Mouse (Mus musculus) kidney, postnatal 10 days (tissue): ENCODE results near the gene Higd1c.
"Not testable (repeated sequence)": the region's sequence is repeated elsewhere in the genome, so short reads cannot be mapped to it uniquely, and the experiment has no call there.

Experiments used
- DNase-seq: peaks from one replicate; pipeline ENCODE4 v3.0.0; 2021; ENCODE audit warnings: mixed read lengths

Gene Higd1c

GRCm38 (mm10) chr15:100365967-100366366 lies 1.6 kb downstream of the Higd1c start:
- DNase-seq: not testable (repeated sequence)

- DNase-seq: no peak
These were observed 2.8 kb downstream of the Higd1c start for GRCm38 (mm10) chr15:100367119-100367518.

GRCm38 (mm10) chr15:100375066-100375465 lies 10.7 kb downstream of the Higd1c start:
- peak; percentile 81 for DNase-seq

GRCm38 (mm10) chr15:100377847-100378505 lies 13.6 kb downstream of the Higd1c start:
- DNase-seq: not testable (repeated sequence)

GRCm38 (mm10) chr15:100379658-100380057 lies 15.3 kb downstream of the Higd1c start:
- DNase-seq: no peak

- no peak for DNase-seq
These were observed 15.8 kb downstream of the Higd1c start for GRCm38 (mm10) chr15:100380104-100380503.

- DNase-seq: no peak
These were observed 21.4 kb downstream of the Higd1c start for GRCm38 (mm10) chr15:100385705-100386104.

- DNase-seq: no peak
These were observed 23.3 kb downstream of the Higd1c start for GRCm38 (mm10) chr15:100387544-100388223.

GRCm38 (mm10) chr15:100388224-100388835 lies 24.0 kb downstream of the Higd1c start:
- no peak for DNase-seq

GRCm38 (mm10) chr15:100388886-100389285 lies 24.5 kb downstream of the Higd1c start:
- no peak for DNase-seq

GRCm38 (mm10) chr15:100391066-100391465 lies 26.7 kb downstream of the Higd1c start:
- no peak for DNase-seq

- no peak for DNase-seq
These were observed 27.3 kb downstream of the Higd1c start for GRCm38 (mm10) chr15:100391599-100391998.

GRCm38 (mm10) chr15:100393016-100393415 lies 28.7 kb downstream of the Higd1c start:
- DNase-seq: no peak

- no peak for DNase-seq
These were observed 31.2 kb downstream of the Higd1c start for GRCm38 (mm10) chr15:100395561-100395960.

- peak; percentile 76 for DNase-seq
These were observed 36.4 kb downstream of the Higd1c start for GRCm38 (mm10) chr15:100400592-100401250.

- DNase-seq: no peak
These were observed 37.5 kb downstream of the Higd1c start for GRCm38 (mm10) chr15:100401811-100402210.

GRCm38 (mm10) chr15:100402347-100402746 lies 38.0 kb downstream of the Higd1c start:
- no peak for DNase-seq

GRCm38 (mm10) chr15:100402798-100403197 lies 38.5 kb downstream of the Higd1c start:
- DNase-seq: no peak

GRCm38 (mm10) chr15:100403318-100404000 lies 39.1 kb downstream of the Higd1c start:
- peak; percentile 66 for DNase-seq

- no peak for DNase-seq
These were observed 41.7 kb downstream of the Higd1c start for GRCm38 (mm10) chr15:100406088-100406487.

- DNase-seq: peak; percentile 83
These were observed 46.8 kb downstream of the Higd1c start for GRCm38 (mm10) chr15:100410918-100411672.

GRCm38 (mm10) chr15:100411731-100412130 lies 47.4 kb downstream of the Higd1c start:
- no peak for DNase-seq
